Mouse (Mus musculus): ENCODE data around the gene Tmem9.

Gene Tmem9

GRCm38 (mm10) chr1:136007211-136008158 lies at the start of gene Tmem9:
TSS of gene Tmem9 (plus strand) at chr1:136008150.
- peak; percentile 56 for DNase-seq (ENCODE audit: extremely low spot score, low read depth, low spot score)

- peak; percentile 54 for DNase-seq (ENCODE audit: extremely low spot score, low read depth, low spot score)
Measured at GRCm38 (mm10) chr1:135958483-135958882, 49.5 kb upstream of the Tmem9 start.

GRCm38 (mm10) chr1:135963177-135963576 lies 44.8 kb upstream of the Tmem9 start:
- no peak for DNase-seq (ENCODE audit: extremely low spot score, low read depth, low spot score)

GRCm38 (mm10) chr1:135964561-135964960 lies 43.4 kb upstream of the Tmem9 start:
- no peak for DNase-seq (ENCODE audit: extremely low spot score, low read depth, low spot score)

GRCm38 (mm10) chr1:135967739-135968138 lies 40.2 kb upstream of the Tmem9 start:
- DNase-seq (ENCODE audit: extremely low spot score, low read depth, low spot score), result no peak

GRCm38 (mm10) chr1:135970486-135970885 lies 37.5 kb upstream of the Tmem9 start:
- DNase-seq (ENCODE audit: extremely low spot score, low read depth, low spot score), result no peak

- DNase-seq (ENCODE audit: extremely low spot score, low read depth, low spot score), result no peak
Measured at GRCm38 (mm10) chr1:135972576-135972975, 35.4 kb upstream of the Tmem9 start.

- no peak for DNase-seq (ENCODE audit: extremely low spot score, low read depth, low spot score)
Measured at GRCm38 (mm10) chr1:135984105-135984504, 23.8 kb upstream of the Tmem9 start.

GRCm38 (mm10) chr1:135989876-135990275 lies 18.1 kb upstream of the Tmem9 start:
- no peak for DNase-seq (ENCODE audit: extremely low spot score, low read depth, low spot score)

- no peak for DNase-seq (ENCODE audit: extremely low spot score, low read depth, low spot score)
Measured at GRCm38 (mm10) chr1:135993470-135993869, 14.5 kb upstream of the Tmem9 start.

GRCm38 (mm10) chr1:135997537-135997936 lies 10.4 kb upstream of the Tmem9 start:
- no peak for DNase-seq (ENCODE audit: extremely low spot score, low read depth, low spot score)

GRCm38 (mm10) chr1:135999720-136000287 lies 8.1 kb upstream of the Tmem9 start:
- no peak for DNase-seq (ENCODE audit: extremely low spot score, low read depth, low spot score)

GRCm38 (mm10) chr1:136001438-136001837 lies 6.5 kb upstream of the Tmem9 start:
- no peak for DNase-seq (ENCODE audit: extremely low spot score, low read depth, low spot score)

- DNase-seq (ENCODE audit: extremely low spot score, low read depth, low spot score), result no peak
Measured at GRCm38 (mm10) chr1:136006292-136006748, 1.6 kb upstream of the Tmem9 start, which contains the start of gene Igfn1. TSS of gene Igfn1 (minus strand) at chr1:136006342.

GRCm38 (mm10) chr1:136008159-136008533 lies 196 bp downstream of the Tmem9 start:
- no peak for DNase-seq (ENCODE audit: extremely low spot score, low read depth, low spot score)

GRCm38 (mm10) chr1:136010247-136010646 lies 2.3 kb downstream of the Tmem9 start:
- DNase-seq (ENCODE audit: extremely low spot score, low read depth, low spot score), result no peak

- DNase-seq (ENCODE audit: extremely low spot score, low read depth, low spot score), result no peak
Measured at GRCm38 (mm10) chr1:136013513-136013912, 5.6 kb downstream of the Tmem9 start.

GRCm38 (mm10) chr1:136014796-136015502 lies 7.0 kb downstream of the Tmem9 start:
- no peak for DNase-seq (ENCODE audit: extremely low spot score, low read depth, low spot score)

- peak; percentile 44 for DNase-seq (ENCODE audit: extremely low spot score, low read depth, low spot score)
Measured at GRCm38 (mm10) chr1:136017307-136017706, 9.4 kb downstream of the Tmem9 start.

- peak; percentile 95 for DNase-seq (ENCODE audit: extremely low spot score, low read depth, low spot score)
Measured at GRCm38 (mm10) chr1:136017907-136018313, 10.0 kb downstream of the Tmem9 start.

- DNase-seq (ENCODE audit: extremely low spot score, low read depth, low spot score), result no peak
Measured at GRCm38 (mm10) chr1:136018390-136019189, 10.6 kb downstream of the Tmem9 start.
